Mouse (Mus musculus) lung, embryonic 14.5 days (tissue): Measurements from ENCODE around the gene Zfp787. TPM values are rescaled to one million over a fixed set of nuclear protein-coding genes. Genes with fewer than 3 reads are reported as not detected.

Source experiments
- ATAC-seq: fragments of 200-750 bp; cut with Nextera tagmentation; 2 replicates; pipeline ENCODE4 v1.8.0; 2017; ENCODE audit warnings: mild to moderate bottlenecking, moderate TSS enrichment, moderate library complexity; ENCODE audit not compliant: insufficient read depth
- DNase-seq: peaks from one replicate; pipeline ENCODE4 v3.0.0-alpha.2; 2015
- H3K27ac ChIP-seq: fragments of 300-500 bp; sonication (generic); 2 replicates; pipeline ENCODE4 v1.5.1; 2014; ENCODE audit warnings: low read depth, mild to moderate bottlenecking, moderate library complexity
- H3K27me3 ChIP-seq: fragments of 300-500 bp; sonication (generic); 2 replicates; pipeline ENCODE4 v1.6.1; 2014; ENCODE audit warnings: low read length, control low read depth; ENCODE audit not compliant: insufficient read depth
- H3K36me3 ChIP-seq: fragments of 300-500 bp; sonication (generic); 2 replicates; pipeline ENCODE4 v1.6.1; 2014; ENCODE audit warnings: control low read depth; ENCODE audit not compliant: insufficient read depth
- H3K4me1 ChIP-seq: fragments of 300-500 bp; sonication (generic); 2 replicates; pipeline ENCODE4 v1.6.1; 2014; ENCODE audit warnings: antibody characterized with exemption, control low read depth; ENCODE audit not compliant: insufficient read depth
- H3K4me2 ChIP-seq: fragments of 300-500 bp; sonication (generic); 2 replicates; pipeline ENCODE4 v1.6.1; 2014; ENCODE audit warnings: mild to moderate bottlenecking
- H3K4me3 ChIP-seq: fragments of 300-500 bp; sonication (generic); 2 replicates; pipeline ENCODE4 v1.5.1; 2014; ENCODE audit warnings: low read depth, low read length
- H3K9ac ChIP-seq: fragments of 300-500 bp; sonication (generic); 2 replicates; pipeline ENCODE4 v1.6.1; 2014
- H3K9me3 ChIP-seq: fragments of 300-500 bp; sonication (generic); 2 replicates; pipeline ENCODE4 v1.6.1; 2016; ENCODE audit warnings: low read depth, low read length, control low read depth
- CTCF ChIP-seq: IDR thresholded peaks from 2 replicates; pipeline ENCODE4 v1.5.1; 2016; ENCODE audit warnings: antibody characterized with exemption, low read depth
- WGBS: fragments of 180-500 bp; shearing (Covaris S2); extraction: QIAGEN DNeasy Blood & Tissue Kit; methylation state at CpG from one replicate; pipeline ENCODE4 v1.1.7; 2014; 5-methylcytosine and 5-hydroxymethylcytosine counted together
- polyA plus RNA-seq: library from polyadenylated mRNA; unstranded; fragments of >200 nt; fragmentation: Nextera tagmentation; extraction: Ambion mirVana; gene quantifications from 2 replicates; pipeline ENCODE4 v1.2.1, GENCODE M21; 2014

The Zfp787 gene
- polyA plus RNA-seq, 1 experiment from 2014 or later, result 12.7 TPM

GRCm38 (mm10) chr7:6146982-6147325 is 8.8 kb downstream of the Zfp787 start:
- H3K36me3 ChIP-seq, result 0 out of 2 replicates have a peak, but pooled peaks cover 2% of the 10 kb centered on the region
- H3K4me1 ChIP-seq, result 0 out of 2 replicates have a peak, but pooled peaks cover 6% of the 10 kb centered on the region
- ATAC-seq, result no peak
- no peaks in the 10 kb centered on the region for H3K27me3 ChIP-seq
- no peak overlapping the region for H3K4me2 ChIP-seq
- TF ChIP-seq CTCF, result no peak
- no peaks in the 10 kb centered on the region for H3K9me3 ChIP-seq
- no peak overlapping the region for H3K4me3 ChIP-seq
- H3K27ac ChIP-seq, result no peak overlapping the region; the same call in 1 of the 2 replicates
- peak; percentile 28 for DNase-seq
- H3K9ac ChIP-seq, result no peak overlapping the region
- 41% methylated on average over 2 of the region's 2 CpGs for WGBS

- DNase-seq (no peak), ATAC-seq (0 out of 2 replicates have a peak, but pooled peaks have one; percentile 31)
- Histone ChIP-seq H3K36me3 (0 out of 2 replicates have a peak, but pooled peaks cover 7% of the 10 kb centered on the region), H3K4me2 (no peak overlapping the region), H3K9me3 (no peaks in the 10 kb centered on the region), H3K27me3 (no peaks in the 10 kb centered on the region), H3K4me1 (0 out of 2 replicates have a peak, but pooled peaks cover 6% of the 10 kb centered on the region), H3K27ac (no peak overlapping the region), H3K4me3 (no peak overlapping the region), H3K9ac (no peak overlapping the region)
- WGBS, result 78% methylated on average over 7 of the region's 7 CpGs
- no peak for TF ChIP-seq CTCF
Measured at GRCm38 (mm10) chr7:6146194-6146981, 9.4 kb downstream of the Zfp787 start.

- DNase-seq (peak; percentile 21), ATAC-seq (no peak)
- H3K27me3 ChIP-seq, result no peaks in the 10 kb centered on the region
- H3K36me3 ChIP-seq, result 0 out of 2 replicates have a peak, but pooled peaks cover 10% of the 10 kb centered on the region
- 75% methylated on average over 8 of the region's 8 CpGs for WGBS
- H3K27ac ChIP-seq, result no peak overlapping the region
- H3K4me2 ChIP-seq, result no peak overlapping the region
- H3K4me3 ChIP-seq, result no peak overlapping the region
- 0 out of 2 replicates have a peak, but pooled peaks cover 6% of the 10 kb centered on the region for H3K4me1 ChIP-seq
- H3K9me3 ChIP-seq, result no peaks in the 10 kb centered on the region
- no peak for TF ChIP-seq CTCF
- H3K9ac ChIP-seq, result no peak overlapping the region
Measured at GRCm38 (mm10) chr7:6145423-6146188, 10.2 kb downstream of the Zfp787 start.

- DNase-seq (no peak), ATAC-seq (no peak)
- H3K9me3 ChIP-seq, result no peaks in the 10 kb centered on the region
- no peak overlapping the region for H3K9ac ChIP-seq
- no peak overlapping the region for H3K4me2 ChIP-seq
- TF ChIP-seq CTCF, result no peak
- WGBS, result 89% methylated on average over 2 of the region's 2 CpGs
- no peak overlapping the region for H3K27ac ChIP-seq
- H3K4me3 ChIP-seq, result no peak overlapping the region
- peaks cover 23% of the 10 kb centered on the region; the same call in 1 of the 2 replicates for H3K36me3 ChIP-seq
- H3K27me3 ChIP-seq, result no peaks in the 10 kb centered on the region
- 0 out of 2 replicates have a peak, but pooled peaks cover 4% of the 10 kb centered on the region for H3K4me1 ChIP-seq
Measured at GRCm38 (mm10) chr7:6143991-6144531, 11.7 kb downstream of the Zfp787 start.

GRCm38 (mm10) chr7:6139295-6139694 is 16.5 kb downstream of the Zfp787 start:
- H3K4me1 ChIP-seq, result no peaks in the 10 kb centered on the region
- H3K27ac ChIP-seq, result no peak overlapping the region
- H3K4me2 ChIP-seq, result no peak overlapping the region
- DNase-seq (no peak), ATAC-seq (no peak)
- no peak overlapping the region for H3K9ac ChIP-seq
- 59% methylated on average over 3 of the region's 3 CpGs for WGBS
- no peaks in the 10 kb centered on the region for H3K9me3 ChIP-seq
- peaks cover 36% of the 10 kb centered on the region; the same call in 1 of the 2 replicates for H3K36me3 ChIP-seq
- TF ChIP-seq CTCF, result no peak
- no peaks in the 10 kb centered on the region for H3K27me3 ChIP-seq
- H3K4me3 ChIP-seq, result no peak overlapping the region

- no peaks in the 10 kb centered on the region for H3K27me3 ChIP-seq
- peaks cover 15% of the 10 kb centered on the region for H3K9me3 ChIP-seq
- H3K36me3 ChIP-seq, result peaks cover 56% of the 10 kb centered on the region
- no peaks in the 10 kb centered on the region for H3K4me1 ChIP-seq
- ATAC-seq, result no peak
- TF ChIP-seq CTCF, result 0 out of 2 replicates have a peak, but pooled peaks have one; percentile 15
- no peak overlapping the region for H3K4me2 ChIP-seq
- no peak overlapping the region for H3K4me3 ChIP-seq
- H3K27ac ChIP-seq, result no peak overlapping the region
- DNase-seq, result no peak
- no peak overlapping the region for H3K9ac ChIP-seq
Measured at GRCm38 (mm10) chr7:6136497-6136896, 19.3 kb downstream of the Zfp787 start.

GRCm38 (mm10) chr7:6132646-6133045 is 23.2 kb downstream of the Zfp787 start:
- no peak overlapping the region for H3K4me2 ChIP-seq
- no peak for DNase-seq
- no peaks in the 10 kb centered on the region for H3K4me1 ChIP-seq
- peaks cover 42% of the 10 kb centered on the region for H3K36me3 ChIP-seq
- WGBS, result 84% methylated on average over 30 of the region's 30 CpGs
- no peak overlapping the region for H3K9ac ChIP-seq
- H3K27me3 ChIP-seq, result no peaks in the 10 kb centered on the region
- peaks cover 15% of the 10 kb centered on the region for H3K9me3 ChIP-seq
- H3K4me3 ChIP-seq, result no peak overlapping the region
- no peak for TF ChIP-seq CTCF
- no peak overlapping the region for H3K27ac ChIP-seq
- no peak for ATAC-seq
